Mouse (Mus musculus): ENCODE data around the gene D930020B18Rik.

Gene D930020B18Rik

GRCm38 (mm10) chr10:121639573-121639972 lies 1.8 kb upstream of the D930020B18Rik start:
- DNase-seq (ENCODE audit: extremely low spot score, low spot score): no peak

- DNase-seq (ENCODE audit: extremely low spot score, low spot score): peak; percentile 36
Measured at GRCm38 (mm10) chr10:121640150-121640930, 1.0 kb upstream of the D930020B18Rik start.

- no peak for DNase-seq (ENCODE audit: extremely low spot score, low spot score)
Measured at GRCm38 (mm10) chr10:121640944-121641271, 480 bp upstream of the D930020B18Rik start.

GRCm38 (mm10) chr10:121642054-121642947 lies 913 bp downstream of the D930020B18Rik start:
- DNase-seq (ENCODE audit: extremely low spot score, low spot score): peak; percentile 49

GRCm38 (mm10) chr10:121646294-121646693 lies 4.9 kb downstream of the D930020B18Rik start:
- no peak for DNase-seq (ENCODE audit: extremely low spot score, low spot score)

GRCm38 (mm10) chr10:121653079-121653478 lies 11.7 kb downstream of the D930020B18Rik start:
- no peak for DNase-seq (ENCODE audit: extremely low spot score, low spot score)

- no peak for DNase-seq (ENCODE audit: extremely low spot score, low spot score)
Measured at GRCm38 (mm10) chr10:121655907-121656306, 14.5 kb downstream of the D930020B18Rik start.

- no peak for DNase-seq (ENCODE audit: extremely low spot score, low spot score)
Measured at GRCm38 (mm10) chr10:121662711-121663110, 21.3 kb downstream of the D930020B18Rik start.

- no peak for DNase-seq (ENCODE audit: extremely low spot score, low spot score)
Measured at GRCm38 (mm10) chr10:121663599-121663998, 22.2 kb downstream of the D930020B18Rik start.

- DNase-seq (ENCODE audit: extremely low spot score, low spot score): no peak
Measured at GRCm38 (mm10) chr10:121665631-121666145, 24.3 kb downstream of the D930020B18Rik start.

GRCm38 (mm10) chr10:121669103-121669502 lies 27.7 kb downstream of the D930020B18Rik start:
- DNase-seq (ENCODE audit: extremely low spot score, low spot score): no peak

- DNase-seq (ENCODE audit: extremely low spot score, low spot score): no peak
Measured at GRCm38 (mm10) chr10:121677019-121677418, 35.6 kb downstream of the D930020B18Rik start.

GRCm38 (mm10) chr10:121680902-121681301 lies 39.5 kb downstream of the D930020B18Rik start:
- DNase-seq (ENCODE audit: extremely low spot score, low spot score): no peak

GRCm38 (mm10) chr10:121682539-121682938 lies 41.2 kb downstream of the D930020B18Rik start:
- no peak for DNase-seq (ENCODE audit: extremely low spot score, low spot score)

GRCm38 (mm10) chr10:121686153-121686660 lies 44.8 kb downstream of the D930020B18Rik start:
- DNase-seq (ENCODE audit: extremely low spot score, low spot score): peak; percentile 23

- no peak for DNase-seq (ENCODE audit: extremely low spot score, low spot score)
Measured at GRCm38 (mm10) chr10:121687511-121687910, 46.1 kb downstream of the D930020B18Rik start.

GRCm38 (mm10) chr10:121689591-121690314 lies 48.4 kb downstream of the D930020B18Rik start:
- DNase-seq (ENCODE audit: extremely low spot score, low spot score): peak; percentile 70

- no peak for DNase-seq (ENCODE audit: extremely low spot score, low spot score)
Measured at GRCm38 (mm10) chr10:121692944-121693579, 51.7 kb downstream of the D930020B18Rik start.

GRCm38 (mm10) chr10:121694567-121694966 lies 53.2 kb downstream of the D930020B18Rik start:
- no peak for DNase-seq (ENCODE audit: extremely low spot score, low spot score)

Measured in neural tube, embryonic 10.5 days (tissue).